Mouse (Mus musculus) limb, embryonic 11.5 days (tissue): ENCODE measurements around the gene Galns. TPM values are rescaled to one million over a fixed set of nuclear protein-coding genes. Genes with fewer than 3 reads are reported as not detected.
A peak's percentile ranks its signal among the peaks of the same experiment; 100 is the strongest.

Experiments
- ATAC-seq: fragments of 200-750 bp; cut with Nextera tagmentation; 2 replicates; pipeline ENCODE4 v1.8.0; 2017; ENCODE audit warnings: low read depth; ENCODE audit not compliant: insufficient number of reproducible peaks, low FRiP score, low TSS enrichment
- DNase-seq: peaks from one replicate; pipeline ENCODE4 v3.0.0-alpha.2; 2015; ENCODE audit warnings: low spot score
- H3K27ac ChIP-seq: fragments of 300-500 bp; sonication (generic); replicated peaks from 2 replicates; pipeline ENCODE4 v1.5.1; 2014; ENCODE audit warnings: low read depth, mild to moderate bottlenecking, low read length
- H3K27me3 ChIP-seq: fragments of 300-500 bp; sonication (generic); 2 replicates; pipeline ENCODE4 v1.6.1; 2014; ENCODE audit warnings: mild to moderate bottlenecking, low read length, mixed read lengths; ENCODE audit not compliant: control insufficient read depth, insufficient read depth
- H3K36me3 ChIP-seq: fragments of 300-500 bp; sonication (generic); 2 replicates; pipeline ENCODE4 v1.6.1; 2014; ENCODE audit warnings: mild to moderate bottlenecking, low read length, moderate library complexity, mixed read lengths; ENCODE audit not compliant: control insufficient read depth, insufficient read depth
- H3K4me1 ChIP-seq: fragments of 300-500 bp; sonication (generic); 2 replicates; pipeline ENCODE4 v1.6.1; 2014; ENCODE audit warnings: low read length, mixed read lengths; ENCODE audit not compliant: control insufficient read depth, insufficient read depth
- H3K4me2 ChIP-seq: fragments of 300-500 bp; sonication (generic); 2 replicates; pipeline ENCODE4 v1.6.1; 2014; ENCODE audit warnings: low read depth, mild to moderate bottlenecking, moderate library complexity; ENCODE audit not compliant: severe bottlenecking
- H3K4me3 ChIP-seq: fragments of 300-500 bp; sonication (generic); 2 replicates; pipeline ENCODE4 v1.5.1; 2014; ENCODE audit warnings: low read depth, low read length
- H3K9ac ChIP-seq: fragments of 300-500 bp; sonication (generic); 2 replicates; pipeline ENCODE4 v1.6.1; 2014; ENCODE audit warnings: mild to moderate bottlenecking, low read length
- H3K9me3 ChIP-seq: fragments of 300-500 bp; sonication (generic); 2 replicates; pipeline ENCODE4 v1.6.1; 2016; ENCODE audit warnings: low read length; ENCODE audit not compliant: control insufficient read depth
- WGBS: fragments of 180-500 bp; shearing (Covaris S2); extraction: QIAGEN DNeasy Blood & Tissue Kit; methylation state at CpG from one replicate; pipeline ENCODE4 v1.1.7; 2014; 5-methylcytosine and 5-hydroxymethylcytosine counted together
- polyA plus RNA-seq: library from polyadenylated mRNA; unstranded; fragments of >200 nt; fragmentation: Nextera tagmentation; extraction: Ambion mirVana; gene quantifications from 2 replicates; pipeline ENCODE4 v1.2.1, GENCODE M21; 2014

Gene Galns
- polyA plus RNA-seq: 5.2 and 5.5 TPM in 2 replicates

DNA sequence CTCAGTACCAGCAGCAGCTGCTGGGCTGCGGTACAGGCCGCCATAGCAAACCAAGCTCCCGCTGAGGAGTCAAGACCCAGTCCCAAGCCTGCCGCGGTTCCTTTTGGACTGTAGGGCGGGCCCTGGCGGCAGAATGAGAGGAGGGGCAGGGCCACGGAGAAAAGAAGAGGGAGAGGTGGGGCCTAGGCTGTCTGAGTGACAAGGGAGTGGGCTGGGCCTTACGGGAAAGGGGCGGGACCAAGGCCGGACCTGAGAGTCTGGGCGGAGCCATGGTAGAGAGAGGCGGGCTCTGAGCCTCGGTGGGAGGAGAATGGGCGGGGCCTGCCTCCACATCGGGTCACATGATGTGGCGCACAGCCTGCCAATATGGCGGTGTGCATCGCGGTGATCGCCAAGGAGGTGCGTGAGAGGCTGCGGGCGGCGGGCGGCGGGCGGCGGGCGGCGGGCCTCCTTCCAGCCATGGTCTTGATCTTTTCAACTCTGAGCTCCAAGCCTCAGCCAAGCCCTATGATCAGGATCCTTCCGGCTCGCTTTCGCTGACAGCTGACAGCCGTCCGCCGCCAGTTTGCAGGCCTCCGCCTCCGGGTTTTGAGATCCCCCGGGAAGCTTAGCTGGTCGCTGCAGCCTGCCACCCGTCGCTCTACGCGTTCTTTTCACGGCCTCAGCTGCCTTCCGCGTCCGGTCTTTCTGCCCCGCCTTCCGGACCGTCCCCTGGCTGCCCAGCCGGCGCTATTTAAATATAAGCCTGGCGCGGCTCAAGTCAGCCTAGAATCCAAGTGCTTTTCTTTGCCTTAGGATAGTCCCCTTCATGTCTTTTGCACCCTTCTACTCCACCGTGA lies at the start of gene Galns, which contains the start of gene Trappc2l:
Gene Galns (minus strand): TSS at position 169 of the 839 bp plus-strand sequence.
Gene Trappc2l (plus strand): TSS at position 346 of the 839 bp plus-strand sequence.
- Histone ChIP-seq H3K4me3 (peak within 1 kb of the TSS; percentile 66), H3K36me3 (no peaks in the 10 kb centered on the region), H3K27ac (peak within 1 kb of the TSS; percentile 37; the same call in 1 of the 2 replicates), H3K9ac (peak within 1 kb of the TSS; percentile 67), H3K27me3 (no peaks in the 10 kb centered on the region), H3K4me2 (peak within 1 kb of the TSS; percentile 91), H3K9me3 (no peaks in the 10 kb centered on the region), H3K4me1 (peaks cover 4% of the 10 kb centered on the region; the same call in 1 of the 2 replicates)
- DNase-seq: peak; percentile 98
- ATAC-seq: peak; percentile 96
- WGBS: under 1% methylated on average over 57 of the region's 57 CpGs

DNA sequence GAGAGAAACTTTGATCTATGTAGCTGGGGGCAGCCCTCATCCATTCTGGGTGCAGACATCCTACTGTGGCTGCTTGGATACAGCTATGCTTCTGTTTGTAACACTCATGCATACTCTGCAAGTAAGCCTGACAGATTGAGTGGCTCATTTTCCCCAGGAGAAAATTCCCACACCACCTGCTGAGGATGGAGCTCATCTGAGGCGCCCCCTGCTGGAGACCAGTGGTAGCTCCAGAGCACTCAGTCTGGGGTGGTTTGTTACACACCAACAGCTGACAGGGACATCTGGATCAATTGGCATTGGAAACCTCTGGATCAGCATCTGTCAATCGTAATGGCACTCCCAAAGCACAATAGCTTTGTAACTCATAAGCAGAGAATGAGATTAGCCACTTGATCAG lies 48.8 kb upstream of the Galns start:
- no peak overlapping the region; the same call in 1 of the 2 replicates for H3K27ac ChIP-seq

DNA sequence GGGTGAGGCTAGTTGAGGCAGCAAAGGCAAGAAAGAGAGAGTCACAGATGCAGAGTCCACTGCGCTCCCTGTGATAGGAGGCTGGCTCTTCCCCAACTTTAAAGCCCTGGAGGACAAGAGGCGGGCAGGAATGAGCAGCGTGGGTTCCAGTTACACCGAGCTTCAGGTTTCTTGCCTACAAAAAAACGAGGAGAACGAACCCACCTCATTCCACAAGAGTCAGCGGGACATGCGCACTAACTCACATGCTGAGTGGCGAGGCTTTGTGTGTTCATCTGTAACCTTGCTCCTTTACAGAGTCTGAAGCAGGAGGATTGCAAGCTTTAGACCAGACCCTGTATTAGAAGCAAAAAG lies 47.5 kb upstream of the Galns start:
- Histone ChIP-seq H3K4me1 (peaks cover 67% of the 10 kb centered on the region), H3K27me3 (no peaks in the 10 kb centered on the region), H3K36me3 (no peaks in the 10 kb centered on the region), H3K9me3 (no peaks in the 10 kb centered on the region), H3K4me3 (no peak overlapping the region), H3K4me2 (peak overlapping the region; percentile 24; the same call in 1 of the 2 replicates), H3K9ac (no peak overlapping the region), H3K27ac (peak overlapping the region; percentile 86)
- DNase-seq: peak; percentile 62
- 17% methylated on average over 9 of the region's 9 CpGs for WGBS
- ATAC-seq: 0 out of 2 replicates have a peak, but pooled peaks have one; percentile 23

More for the DNA sequence above, 48.8 kb upstream of the Galns start:
- 69% methylated on average over 2 of the region's 2 CpGs for WGBS
- Histone ChIP-seq H3K27me3 (no peaks in the 10 kb centered on the region), H3K9ac (no peak overlapping the region), H3K9me3 (no peaks in the 10 kb centered on the region), H3K4me1 (peaks cover 72% of the 10 kb centered on the region), H3K4me2 (no peak overlapping the region), H3K36me3 (no peaks in the 10 kb centered on the region), H3K4me3 (no peak overlapping the region)
- no peak for DNase-seq
- ATAC-seq: no peak

DNA sequence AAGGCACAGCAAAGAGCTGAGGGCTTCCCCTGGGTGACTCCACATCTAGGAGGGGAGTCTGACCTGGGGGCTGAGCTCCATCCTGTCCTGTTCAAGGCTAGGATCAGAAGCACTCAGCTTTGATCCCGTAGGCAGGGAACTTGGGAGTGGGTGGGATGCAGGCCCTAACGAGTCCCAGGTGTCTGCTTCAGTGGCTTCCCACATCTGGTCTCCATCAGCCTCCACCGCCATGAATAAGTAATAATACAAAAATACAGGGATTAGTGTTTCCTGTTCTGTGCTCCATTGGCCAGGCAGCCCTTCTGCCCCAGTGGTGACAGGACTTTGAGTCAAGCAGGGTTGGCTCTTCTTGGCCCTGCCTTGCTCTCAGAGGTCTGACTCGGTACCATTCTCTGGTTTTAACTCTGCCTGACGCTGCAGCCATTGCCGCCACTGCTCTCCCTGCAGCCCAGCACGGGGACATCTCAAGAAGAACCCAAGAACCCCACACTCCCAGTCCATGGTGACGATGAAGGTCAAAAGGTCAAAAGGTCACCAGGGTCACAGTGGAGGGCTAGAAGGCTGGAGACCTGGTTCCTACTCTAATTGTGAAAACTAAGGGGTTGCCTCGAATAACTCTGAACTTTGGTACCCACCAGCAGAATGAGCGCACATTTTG lies 47.0 kb upstream of the Galns start:
- DNase-seq (peak; percentile 88), ATAC-seq (peak; percentile 36; the same call in 1 of the 2 replicates)
- H3K4me3 ChIP-seq: no peak overlapping the region

DNA sequence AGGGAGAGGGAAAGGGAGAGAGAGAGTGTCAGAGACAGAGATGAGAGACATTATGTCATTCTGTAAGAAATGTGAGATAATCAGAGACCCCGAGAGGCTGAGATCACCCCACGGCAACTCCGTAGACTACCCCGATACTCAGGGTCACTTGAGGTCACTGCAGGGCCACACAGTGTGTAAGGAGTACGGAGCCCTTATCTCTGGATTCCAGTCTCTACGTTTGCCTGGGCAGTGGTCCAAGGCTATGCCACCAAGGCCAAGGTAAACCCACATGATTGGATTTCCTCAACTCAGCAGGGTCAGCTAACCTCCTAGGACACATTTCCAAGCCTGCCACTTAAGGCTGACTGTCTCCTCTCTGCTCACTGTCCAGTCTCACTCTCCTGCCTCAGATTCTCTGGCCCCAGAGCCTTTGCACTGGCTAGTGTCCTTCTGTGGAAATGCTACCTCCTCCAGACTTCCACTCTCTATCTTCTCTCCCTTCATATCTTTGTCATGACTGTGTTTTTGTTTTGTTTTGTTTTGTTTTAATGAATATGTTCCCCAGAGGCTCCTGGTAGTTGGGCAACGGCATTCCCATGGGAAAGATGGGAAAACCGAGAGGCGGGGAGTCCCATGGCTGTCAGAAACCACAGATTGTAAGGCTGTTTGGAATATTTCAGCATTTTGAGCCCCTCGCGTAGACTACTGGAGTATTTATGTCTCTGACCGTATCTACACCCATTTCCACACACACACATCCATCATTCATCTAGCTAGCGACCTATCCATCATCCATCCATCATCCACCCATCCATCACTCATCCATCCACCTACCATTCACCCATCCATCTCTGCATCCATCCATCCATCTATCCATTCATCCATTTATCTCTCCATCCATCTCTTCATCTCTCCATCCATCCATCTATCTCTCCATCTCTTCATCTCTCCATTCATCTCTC lies 45.1 kb upstream of the Galns start:
- Histone ChIP-seq H3K9ac (no peak overlapping the region), H3K36me3 (no peaks in the 10 kb centered on the region), H3K4me1 (peaks cover 67% of the 10 kb centered on the region), H3K27ac (no peak overlapping the region), H3K4me3 (no peak overlapping the region), H3K9me3 (no peaks in the 10 kb centered on the region), H3K4me2 (no peak overlapping the region), H3K27me3 (no peaks in the 10 kb centered on the region)
- ATAC-seq (no peak), DNase-seq (no peak)
- 91% methylated on average over 13 of the region's 13 CpGs for WGBS

More for the DNA sequence above, 47.0 kb upstream of the Galns start:
- Histone ChIP-seq H3K36me3 (no peaks in the 10 kb centered on the region), H3K9me3 (no peaks in the 10 kb centered on the region), H3K4me1 (peaks cover 67% of the 10 kb centered on the region), H3K9ac (0 out of 2 replicates have a peak overlapping the region, but pooled peaks have one; percentile 9), H3K4me2 (peak overlapping the region; percentile 24; the same call in 1 of the 2 replicates), H3K27ac (peak overlapping the region; percentile 86), H3K27me3 (no peaks in the 10 kb centered on the region)
- WGBS: 17% methylated on average over 10 of the region's 10 CpGs

DNA sequence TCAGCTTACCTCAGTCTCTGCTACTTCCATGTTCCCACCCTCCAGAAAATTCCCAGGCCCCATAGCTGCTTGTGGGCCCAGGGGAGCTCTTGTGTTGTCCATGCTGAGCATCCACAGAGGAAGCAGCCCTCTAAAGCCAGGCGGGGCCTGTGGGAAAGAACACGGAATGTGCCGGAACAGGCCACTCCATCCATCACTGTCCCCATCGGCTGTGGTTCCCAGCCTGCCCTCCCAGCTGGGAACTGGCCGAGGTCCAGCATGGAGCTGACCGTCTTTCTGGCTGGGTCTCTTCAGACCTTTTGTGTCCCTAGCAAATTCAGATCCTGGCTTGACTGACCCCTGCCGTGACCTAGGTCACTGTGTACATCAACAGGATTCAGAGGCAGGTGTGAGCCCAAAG lies 43.5 kb upstream of the Galns start:
- H3K9me3 ChIP-seq: no peaks in the 10 kb centered on the region
- no peaks in the 10 kb centered on the region for H3K36me3 ChIP-seq
- no peak overlapping the region for H3K27ac ChIP-seq
- no peak overlapping the region for H3K9ac ChIP-seq
- no peaks in the 10 kb centered on the region for H3K27me3 ChIP-seq
- WGBS: 68% methylated on average over 7 of the region's 7 CpGs
- H3K4me3 ChIP-seq: no peak overlapping the region
- no peak for ATAC-seq
- no peak for DNase-seq
- H3K4me2 ChIP-seq: no peak overlapping the region
- H3K4me1 ChIP-seq: peaks cover 63% of the 10 kb centered on the region

DNA sequence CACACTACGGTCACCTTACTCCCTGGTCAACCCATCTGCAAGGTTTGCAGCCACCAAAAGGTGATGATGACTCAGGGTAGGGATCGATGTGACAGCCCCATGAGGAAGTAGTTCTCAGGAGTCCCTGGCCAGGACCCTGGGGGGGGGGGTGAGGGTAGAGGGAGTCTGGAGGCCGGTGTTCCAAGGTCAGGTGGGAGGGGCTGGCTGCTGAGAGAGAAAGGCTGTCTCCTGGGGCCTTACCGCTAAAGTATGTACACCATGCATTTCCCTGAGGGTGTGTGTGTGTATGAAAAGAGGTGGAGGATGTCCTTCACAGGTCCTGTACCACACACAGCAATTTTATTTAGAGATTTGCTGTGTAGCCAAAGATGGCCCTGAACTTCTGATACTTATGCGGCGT lies 41.4 kb upstream of the Galns start:
- H3K27me3 ChIP-seq: no peaks in the 10 kb centered on the region
- ATAC-seq (no peak), DNase-seq (no peak)
- no peak overlapping the region for H3K4me3 ChIP-seq
- H3K36me3 ChIP-seq: no peaks in the 10 kb centered on the region
- peaks cover 56% of the 10 kb centered on the region for H3K4me1 ChIP-seq
- 66% methylated on average over 6 of the region's 6 CpGs for whole genome bisulfite sequencing
- no peak overlapping the region for H3K4me2 ChIP-seq
- no peak overlapping the region for H3K27ac ChIP-seq
- H3K9me3 ChIP-seq: no peaks in the 10 kb centered on the region
- no peak overlapping the region for H3K9ac ChIP-seq
